In the genomic region with DNA sequence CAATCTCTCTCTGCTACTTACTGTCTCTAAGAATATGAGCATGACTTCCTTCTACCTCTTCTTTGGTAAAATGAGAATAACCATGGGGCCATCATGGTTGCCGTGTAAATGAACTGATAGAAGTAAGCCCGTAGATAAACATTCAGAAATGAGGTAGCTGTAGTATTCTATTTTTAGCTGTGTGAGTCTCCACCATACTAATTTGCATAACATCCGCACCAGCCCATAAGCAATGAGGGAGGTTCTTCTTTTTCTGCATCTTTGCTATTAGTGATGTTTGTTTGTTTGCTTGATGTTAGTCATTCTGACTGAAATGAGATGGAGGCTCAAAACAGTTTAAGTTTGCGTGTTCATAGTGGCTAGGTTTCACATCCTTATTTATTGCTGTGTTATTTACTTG, we compare ENCODE assay signal across 31 mouse cellular contexts. TPM values are rescaled to one million over a fixed set of nuclear protein-coding genes. Genes with fewer than 3 reads are reported as not detected.
DNase-seq lines count a peak whose midpoint lies in the region; ATAC-seq and TF ChIP-seq lines count a peak whose summit lies in the region.
"Had no signal": no experiment of that assay in that cellular context is flagged by ENCODE, and none has a peak within 500 bp of the region (broad histone marks: within the 10 kb centered on the region; RNA-seq: fewer than 3 reads in every experiment).

No protein-coding gene starts in this region.

- H3K27ac ChIP-seq in liver, adult 2 months (replicated peaks; ENCODE audit: insufficient read depth, low read depth, low read length) = no peak overlapping the region
- H3K27ac ChIP-seq in liver, embryonic 12.5 days = no peak overlapping the region
- H3K27ac ChIP-seq in bone marrow macrophage, adult 2 months (ENCODE audit: insufficient read depth, low read depth, low read length) = 0 out of 2 replicates have a peak overlapping the region, but pooled peaks have one; percentile 38
- H3K27ac ChIP-seq in kidney, embryonic 14.5 days (ENCODE audit: low read depth, low read length) = no peak overlapping the region
- no peak overlapping the region for H3K27ac ChIP-seq in kidney, embryonic 15.5 days
- H3K27ac ChIP-seq: embryonic facial prominence, embryonic 12.5 days; forebrain, embryonic 15.5 days; heart, adult 2 months; hindbrain, embryonic 10.5 days; hindbrain, embryonic 15.5 days; neural tube, embryonic 12.5 days; stomach, postnatal 0 days had no signal

- no peak overlapping the region for H3K4me2 ChIP-seq in liver, embryonic 12.5 days
- no peak overlapping the region for H3K4me2 ChIP-seq in kidney, embryonic 14.5 days (replicated peaks; ENCODE audit: low read depth, low read length)
- no peak overlapping the region for H3K4me2 ChIP-seq in kidney, embryonic 15.5 days
- H3K4me2 ChIP-seq: embryonic facial prominence, embryonic 12.5 days; forebrain, embryonic 15.5 days; hindbrain, embryonic 15.5 days; neural tube, embryonic 12.5 days had no signal

- no peaks in the 10 kb centered on the region for H3K36me3 ChIP-seq in liver, adult 2 months (ENCODE audit: control insufficient read depth, insufficient read depth, low read length)
- H3K36me3 ChIP-seq in liver, embryonic 12.5 days = no peaks in the 10 kb centered on the region
- H3K36me3 ChIP-seq in kidney, embryonic 14.5 days (ENCODE audit: control insufficient read depth, insufficient read depth, low read length) = no peaks in the 10 kb centered on the region
- H3K36me3 ChIP-seq in kidney, embryonic 15.5 days = no peaks in the 10 kb centered on the region
- H3K36me3 ChIP-seq: embryonic facial prominence, embryonic 12.5 days; forebrain, embryonic 15.5 days; hindbrain, embryonic 15.5 days; neural tube, embryonic 12.5 days had no signal

- no peaks in the 10 kb centered on the region for H3K79me2 ChIP-seq in liver, adult 2 months (ENCODE audit: control insufficient read depth, insufficient read depth, low read length)

- no peak for ATAC-seq in liver, embryonic 12.5 days
- ATAC-seq in megakaryocyte, adult 5-6 weeks (ENCODE audit: poor library complexity, severe bottlenecking) = peak; percentile 71
- ATAC-seq in kidney, embryonic 14.5 days (ENCODE audit: low FRiP score, low TSS enrichment) = no peak
- no peak for ATAC-seq in kidney, embryonic 15.5 days (replicated peaks; ENCODE audit: low FRiP score)
- ATAC-seq: forebrain, embryonic 15.5 days; intestine, embryonic 16.5 days; midbrain, embryonic 16.5 days had no signal

- 84% methylated on average over 4 of the region's 4 CpGs for WGBS in liver, adult 2 months
- 56% methylated on average over 4 of the region's 4 CpGs for WGBS in liver, embryonic 12.5 days (ENCODE audit: insufficient replicate concordance)
- WGBS in kidney, embryonic 14.5 days = 85% methylated on average over 4 of the region's 4 CpGs
- WGBS in kidney, embryonic 15.5 days = 90% methylated on average over 4 of the region's 4 CpGs

- H3K9me3 ChIP-seq in liver, embryonic 12.5 days (replicated peaks) = no peaks in the 10 kb centered on the region
- no peaks in the 10 kb centered on the region for H3K9me3 ChIP-seq in kidney, embryonic 14.5 days (ENCODE audit: control insufficient read depth, low read length)
- no peaks in the 10 kb centered on the region for H3K9me3 ChIP-seq in kidney, embryonic 15.5 days (replicated peaks)
- H3K9me3 ChIP-seq: embryonic facial prominence, embryonic 12.5 days; forebrain, embryonic 15.5 days; hindbrain, embryonic 10.5 days; hindbrain, embryonic 15.5 days; neural tube, embryonic 12.5 days had no signal

- DNase-seq in liver, adult 2 months (ENCODE audit: extremely low read depth, low read depth, low spot score) = peak; percentile 11
- no peak for DNase-seq in lung, postnatal 25 days (ENCODE audit: low spot score)
- no peak for DNase-seq in heart, adult 8-10 months (ENCODE audit: low spot score)
- DNase-seq: adrenal gland, adult 8-10 months; cerebellum, adult 8-10 months; cerebellum, postnatal 36 days; embryo, embryonic 11 days; gastrocnemius, postnatal 36 days; heart, adult 2 months; heart, postnatal 14 days; kidney, adult 9 months; kidney, postnatal 25 days; liver; lung, postnatal 4 days; right cerebral cortex, postnatal 14 days; thymus, adult 18-20 months; thymus, postnatal 25 days had no signal

- no peak for TF ChIP-seq CTCF in liver, adult 2 months (IDR thresholded peaks at IDR 0.05; ENCODE audit: low read depth, low read length)
- TF ChIP-seq CTCF in bone marrow macrophage, adult 2 months (IDR thresholded peaks at IDR 0.05; ENCODE audit: low read depth, low read length) = no peak

- no peak overlapping the region for H3K9ac ChIP-seq in liver, adult 2 months (ENCODE audit: low read depth, low read length)
- no peak overlapping the region for H3K9ac ChIP-seq in liver, embryonic 12.5 days
- H3K9ac ChIP-seq in kidney, embryonic 14.5 days (ENCODE audit: low read depth, low read length) = no peak overlapping the region
- H3K9ac ChIP-seq in kidney, embryonic 15.5 days = no peak overlapping the region
- H3K9ac ChIP-seq: embryonic facial prominence, embryonic 12.5 days; forebrain, embryonic 15.5 days; hindbrain, embryonic 15.5 days; neural tube, embryonic 12.5 days had no signal

- TF ChIP-seq POLR2A in liver, adult 2 months (IDR thresholded peaks at IDR 0.05; ENCODE audit: extremely low read depth, insufficient read depth, low read length) = no peak
- no peak for TF ChIP-seq POLR2A in bone marrow macrophage, adult 2 months (IDR thresholded peaks at IDR 0.05; ENCODE audit: borderline replicate concordance, low read depth, low read length)

- no peaks in the 10 kb centered on the region for H3K27me3 ChIP-seq in liver, adult 2 months (ENCODE audit: control insufficient read depth, insufficient read depth, low read length)
- no peaks in the 10 kb centered on the region for H3K27me3 ChIP-seq in liver, embryonic 12.5 days (replicated peaks)
- H3K27me3 ChIP-seq in kidney, embryonic 14.5 days (ENCODE audit: control insufficient read depth, insufficient read depth, low read length) = no peaks in the 10 kb centered on the region
- H3K27me3 ChIP-seq in kidney, embryonic 15.5 days = no peaks in the 10 kb centered on the region
- H3K27me3 ChIP-seq: embryonic facial prominence, embryonic 12.5 days; forebrain, embryonic 15.5 days; hindbrain, embryonic 15.5 days; neural tube, embryonic 12.5 days had no signal

- H3K4me1 ChIP-seq in liver, adult 2 months (ENCODE audit: control insufficient read depth, insufficient read depth, low read length) = no peaks in the 10 kb centered on the region
- no peaks in the 10 kb centered on the region for H3K4me1 ChIP-seq in liver, embryonic 12.5 days
- H3K4me1 ChIP-seq in bone marrow macrophage, adult 2 months (ENCODE audit: control insufficient read depth, insufficient read depth, low read length) = peaks cover 45% of the 10 kb centered on the region
- no peaks in the 10 kb centered on the region for H3K4me1 ChIP-seq in kidney, embryonic 14.5 days (ENCODE audit: control insufficient read depth, insufficient read depth, low read length)
- H3K4me1 ChIP-seq in kidney, embryonic 15.5 days = no peaks in the 10 kb centered on the region
- H3K4me1 ChIP-seq: embryonic facial prominence, embryonic 12.5 days; forebrain, embryonic 15.5 days; hindbrain, embryonic 10.5 days; hindbrain, embryonic 15.5 days; neural tube, embryonic 12.5 days had no signal

- H3K4me3 ChIP-seq in liver, adult 2 months (ENCODE audit: insufficient read depth, low read depth, low read length) = no peak overlapping the region
- H3K4me3 ChIP-seq in liver, embryonic 12.5 days = no peak overlapping the region
- H3K4me3 ChIP-seq in bone marrow macrophage, adult 2 months (ENCODE audit: insufficient read depth, low read length) = no peak overlapping the region
- H3K4me3 ChIP-seq in kidney, embryonic 14.5 days (ENCODE audit: low read length) = no peak overlapping the region
- no peak overlapping the region for H3K4me3 ChIP-seq in kidney, embryonic 15.5 days (replicated peaks)
- H3K4me3 ChIP-seq: embryonic facial prominence, embryonic 12.5 days; forebrain, embryonic 15.5 days; heart, adult 2 months; hindbrain, embryonic 10.5 days; hindbrain, embryonic 15.5 days; myocyte; neural tube, embryonic 12.5 days had no signal

RNA-seq across cellular contexts. Expression of gene Cadm3, which starts 44.4 kb away (rescaled TPM):
- 3.0 and 6.2 TPM in 2 replicates for total RNA-seq in liver, adult 2 months (2014; rRNA removed)
- polyA plus RNA-seq in liver, adult 2 months (2012; rRNA removed) = 9.2 and 10.4 TPM in 2 replicates
- 1.1 and 1.3 TPM in 2 replicates for polyA plus RNA-seq in liver, embryonic 12.5 days (2016; fragmentation: Nextera tagmentation; extraction: Ambion mirVana)
- polyA plus RNA-seq in bone marrow macrophage, adult 2 months (2012; ENCODE audit: insufficient read depth, insufficient read length, missing spikeins) = not detected in 2 replicates
- 1.5 and 2.1 TPM in 2 replicates for total RNA-seq in megakaryocyte, adult 5-6 weeks (2015)
- total RNA-seq in megakaryocyte, adult 5-6 weeks (2017) = 0.51 and 5.2 TPM in 2 replicates
- 1.7 and 2.7 TPM in 2 replicates for polyA plus RNA-seq in kidney, embryonic 14.5 days (2014; fragmentation: Nextera tagmentation; extraction: Ambion mirVana)
- polyA plus RNA-seq in kidney, embryonic 15.5 days (2015; fragmentation: Nextera tagmentation; extraction: Ambion mirVana) = 0.71 and 1.3 TPM in 2 replicates
- 1 to 10 TPM; 1.8 to 2.8 (median 2.6) TPM for total RNA-seq in heart, adult 8-10 months (2022)
